Mouse (Mus musculus) MEL (cell line): Measurements from ENCODE around the gene Nox3. TPM values are rescaled to one million over a fixed set of nuclear protein-coding genes. Genes with fewer than 3 reads are reported as not detected.

Experiments used
- DNase-seq: peaks from one replicate; pipeline ENCODE4 v3.0.0; 2011; ENCODE audit warnings: low read depth, low spot score
- H3K27ac ChIP-seq: 2 replicates; pipeline ENCODE4 v1.5.1; 2012; ENCODE audit warnings: low read depth, mild to moderate bottlenecking, control low read depth, low read length, moderate library complexity; ENCODE audit not compliant: control insufficient read depth
- H3K27me3 ChIP-seq, 2 experiments: fragments of 150-350 bp in 1 of 2; sonication (generic) in 1 of 2; 2 replicates each; pipeline ENCODE4 v1.6.1; 2012; ENCODE audit warnings: low read length in 2 of 2, mild to moderate bottlenecking in 2 of 2, improper control_type of control experiment in 1 of 2, moderate library complexity in 1 of 2; ENCODE audit not compliant: insufficient read depth in 2 of 2, control insufficient read depth in 1 of 2
- H3K36me3 ChIP-seq, 2 experiments: 2 replicates each; pipeline ENCODE4 v1.6.1; 2012 to 2014; ENCODE audit warnings: low read length in 2 of 2, improper control_type of control experiment in 1 of 2, inconsistent platforms in 1 of 2, mild to moderate bottlenecking in 1 of 2; ENCODE audit not compliant: insufficient read depth in 2 of 2, control insufficient read depth in 1 of 2
- H3K4me1 ChIP-seq, 2 experiments: fragments of 150-350 bp in 1 of 2; sonication (generic) in 1 of 2; 2 replicates each; pipeline ENCODE4 v1.6.1; 2012; ENCODE audit warnings: low read length in 2 of 2, improper control_type of control experiment in 1 of 2, mild to moderate bottlenecking in 1 of 2; ENCODE audit not compliant: insufficient read depth in 2 of 2, control insufficient read depth in 1 of 2
- H3K4me3 ChIP-seq, 2 experiments: fragments of 150-350 bp in 1 of 2; sonication (generic) in 1 of 2; 2 replicates each; pipeline ENCODE4 v1.5.1; 2012; ENCODE audit warnings: low read depth in 2 of 2, low read length in 2 of 2, mild to moderate bottlenecking in 2 of 2, moderate library complexity in 2 of 2, control low read depth in 1 of 2, improper control_type of control experiment in 1 of 2; ENCODE audit not compliant: control insufficient read depth in 1 of 2, insufficient read depth in 1 of 2
- H3K79me2 ChIP-seq: 2 replicates; pipeline ENCODE4 v1.6.1; 2012; ENCODE audit warnings: mild to moderate bottlenecking, low read length, moderate library complexity; ENCODE audit not compliant: control insufficient read depth, poor library complexity, insufficient read depth
- H3K9ac ChIP-seq: 2 replicates; pipeline ENCODE4 v1.6.1; 2012; ENCODE audit warnings: low read depth, mild to moderate bottlenecking, control low read depth, low read length, moderate library complexity; ENCODE audit not compliant: control insufficient read depth, poor library complexity, severe bottlenecking
- H3K9me3 ChIP-seq: fragments of 150-350 bp; sonication (generic); replicated peaks from 2 replicates; pipeline ENCODE4 v1.6.1; 2012; ENCODE audit warnings: mild to moderate bottlenecking, low read length, improper control_type of control experiment, moderate library complexity; ENCODE audit not compliant: insufficient read depth
- CHD2 ChIP-seq: IDR thresholded peaks from 2 replicates; pipeline ENCODE4 v1.6.1; 2011; ENCODE audit warnings: low read length, improper control_type of control experiment
- E2F4 ChIP-seq: IDR thresholded peaks from 2 replicates; pipeline ENCODE4 v1.6.1; 2011; ENCODE audit warnings: low read depth, low read length, improper control_type of control experiment, borderline replicate concordance
- ELF1 ChIP-seq: IDR thresholded peaks from 2 replicates; pipeline ENCODE4 v1.6.1; 2014; ENCODE audit warnings: low read depth, mild to moderate bottlenecking, inconsistent platforms, low read length, improper control_type of control experiment, moderate library complexity
- GABPA ChIP-seq: IDR thresholded peaks from 2 replicates; pipeline ENCODE4 v1.6.1; 2012; ENCODE audit warnings: low read depth, mild to moderate bottlenecking, inconsistent platforms, low read length, improper control_type of control experiment, moderate library complexity
- GATA1 ChIP-seq: IDR thresholded peaks from 2 replicates; pipeline ENCODE4 v1.6.1; 2011; ENCODE audit warnings: low read depth, low read length, improper control_type of control experiment
- MAFK ChIP-seq: IDR thresholded peaks from 2 replicates; pipeline ENCODE4 v1.6.1; 2011; ENCODE audit warnings: low read depth, mild to moderate bottlenecking, low read length, improper control_type of control experiment, borderline replicate concordance
- MAZ ChIP-seq: IDR thresholded peaks from 2 replicates; pipeline ENCODE4 v1.6.1; 2012; ENCODE audit warnings: low read depth, mild to moderate bottlenecking, inconsistent platforms, low read length, improper control_type of control experiment
- MEF2A ChIP-seq: IDR thresholded peaks from 2 replicates; pipeline ENCODE4 v1.6.1; 2014; ENCODE audit warnings: low read depth, mild to moderate bottlenecking, inconsistent platforms, low read length, improper control_type of control experiment; ENCODE audit not compliant: poor library complexity, insufficient replicate concordance, severe bottlenecking; ENCODE audit errors: extremely low read depth
- MYC ChIP-seq: IDR thresholded peaks from 2 replicates; pipeline ENCODE4 v1.6.1; 2011; ENCODE audit warnings: low read depth, mild to moderate bottlenecking, low read length, improper control_type of control experiment, moderate library complexity
- POLR2A ChIP-seq, 2 experiments: IDR thresholded peaks; 2 replicates each; pipeline ENCODE4 v1.6.1; 2011 to 2012; ENCODE audit warnings: low read length in 2 of 2, mild to moderate bottlenecking in 2 of 2, control low read depth in 1 of 2, improper control_type of control experiment in 1 of 2, low read depth in 1 of 2, moderate library complexity in 1 of 2; ENCODE audit not compliant: control insufficient read depth in 1 of 2, insufficient read depth in 1 of 2, poor library complexity in 1 of 2
- POLR2AphosphoS2 ChIP-seq: IDR thresholded peaks from 2 replicates; pipeline ENCODE4 v1.6.1; 2011; ENCODE audit warnings: low read length, improper control_type of control experiment
- SIN3A ChIP-seq: IDR thresholded peaks from 2 replicates; pipeline ENCODE4 v1.6.1; 2012; ENCODE audit warnings: low read length, improper control_type of control experiment, inconsistent platforms
- TAL1 ChIP-seq: IDR thresholded peaks from 2 replicates; pipeline ENCODE4 v1.6.1; 2012; ENCODE audit warnings: mild to moderate bottlenecking, inconsistent platforms, low read length, moderate library complexity, mixed read lengths
- TCF12 ChIP-seq: IDR thresholded peaks from 2 replicates; pipeline ENCODE4 v1.6.1; 2014; ENCODE audit warnings: low read depth, mild to moderate bottlenecking, inconsistent platforms, low read length, improper control_type of control experiment, moderate library complexity
- UBTF ChIP-seq: IDR thresholded peaks from 2 replicates; pipeline ENCODE4 v1.6.1; 2012; ENCODE audit warnings: low read depth, mild to moderate bottlenecking, inconsistent platforms, low read length, improper control_type of control experiment, moderate library complexity, borderline replicate concordance; ENCODE audit not compliant: insufficient read depth
- USF1 ChIP-seq: IDR thresholded peaks from 2 replicates; pipeline ENCODE4 v1.6.1; 2014; ENCODE audit warnings: low read depth, mild to moderate bottlenecking, inconsistent platforms, low read length, improper control_type of control experiment, moderate library complexity
- USF2 ChIP-seq, 2 experiments: IDR thresholded peaks; 2 replicates each; pipeline ENCODE4 v1.6.1; 2011 to 2012; ENCODE audit warnings: improper control_type of control experiment in 2 of 2, low read length in 2 of 2, borderline replicate concordance in 1 of 2, inconsistent platforms in 1 of 2, low read depth in 1 of 2, mild to moderate bottlenecking in 1 of 2; ENCODE audit not compliant: insufficient read depth in 1 of 2
- ZC3H11A ChIP-seq: IDR thresholded peaks from 2 replicates; pipeline ENCODE4 v1.6.1; 2012; ENCODE audit warnings: low read depth, mild to moderate bottlenecking, inconsistent platforms, low read length, improper control_type of control experiment
- ZNF384 ChIP-seq: IDR thresholded peaks from 2 replicates; pipeline ENCODE4 v1.6.1; 2012; ENCODE audit warnings: low read depth, mild to moderate bottlenecking, inconsistent platforms, low read length, improper control_type of control experiment
- polyA plus RNA-seq, 2 experiments: library from polyadenylated mRNA; stranded (reverse) in 1 of 2; unstranded in 1 of 2; fragments of >175 nt in 1 of 2; fragments of >200 nt in 1 of 2; gene quantifications; 2 replicates each; pipeline versions ENCODE4 v1.2.1 to v1.2.4; 2012; ENCODE audit warnings: low replicate concordance in 2 of 2, low read depth in 1 of 2; ENCODE audit not compliant: insufficient read length in 2 of 2, insufficient read depth in 1 of 2, missing spikeins in 1 of 2
- total RNA-seq: library from RNA; depleted of rRNA; stranded (reverse); fragments of 300-350 nt; gene quantifications from 2 replicates; pipeline ENCODE4 v1.2.3, GENCODE M21; 2012

Gene Nox3
- total and polyA plus RNA-seq, 3 experiments: not detected

DNA sequence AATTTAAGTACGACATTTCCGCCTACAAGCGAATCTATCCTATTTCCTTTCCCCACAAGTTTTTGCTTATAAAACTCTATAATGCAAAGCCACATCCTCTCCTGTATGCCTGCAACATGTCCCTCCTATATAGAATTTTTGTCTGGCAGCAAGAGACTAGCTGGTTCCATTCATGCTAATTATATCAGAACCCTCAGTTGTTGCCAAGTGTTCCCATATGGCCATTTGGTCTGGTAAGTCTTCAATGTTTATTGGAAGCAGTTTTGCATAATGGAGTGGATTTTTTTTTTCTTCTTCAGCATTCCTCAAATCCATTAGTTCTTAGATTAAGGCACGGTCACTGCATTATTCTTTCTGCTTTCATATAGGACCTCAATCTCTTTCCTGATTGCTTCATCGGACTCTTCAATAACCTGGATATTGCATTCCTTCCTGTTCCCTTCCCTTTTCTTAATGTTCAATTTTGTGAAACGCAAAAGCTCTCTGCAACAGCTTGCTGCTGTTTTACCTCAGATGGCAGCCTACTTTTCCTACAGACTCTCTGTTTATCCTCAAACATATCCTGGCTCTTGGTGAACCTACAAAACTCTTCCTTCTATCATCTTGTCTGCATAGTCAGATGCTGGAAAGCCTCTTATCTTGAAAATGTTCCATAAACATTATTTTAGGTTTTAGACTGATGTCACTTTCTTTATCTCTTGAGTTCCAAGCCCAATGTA, 92.9 kb downstream of the Nox3 start:
- no peak for DNase-seq
- no peaks in the 10 kb centered on the region for H3K36me3 ChIP-seq

DNA sequence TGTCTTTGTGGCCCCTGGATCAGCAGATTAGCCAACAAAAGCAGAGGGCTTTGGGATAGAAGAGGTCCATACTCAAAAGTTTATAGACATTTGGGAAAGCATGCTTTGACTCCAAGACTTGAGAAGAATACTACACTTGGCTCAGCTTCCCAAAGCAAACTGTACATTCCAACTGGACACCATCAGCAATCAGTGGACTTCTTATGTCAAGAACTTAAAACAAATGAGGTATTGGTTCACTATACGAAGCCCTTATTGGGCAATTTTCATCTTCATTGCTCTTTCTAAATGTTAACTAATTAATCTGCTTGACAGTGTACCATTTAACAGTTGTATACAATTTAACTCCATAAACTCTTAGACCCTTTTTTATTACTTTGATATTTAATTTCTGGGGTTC, 97.7 kb downstream of the Nox3 start:
- peaks cover 0 to 3% of the 10 kb centered on the region in 2 experiments; a peak in 1 of 4 replicates for H3K27me3 ChIP-seq

More for the DNA sequence above, 92.9 kb downstream of the Nox3 start:
- H3K9ac ChIP-seq: no peak overlapping the region
- no peaks in the 10 kb centered on the region for H3K79me2 ChIP-seq
- no peak for TF ChIP-seq POLR2AphosphoS2
- TF ChIP-seq TCF12: no peak
- TF ChIP-seq USF2 (IDR thresholded peaks at IDR 0.05; ENCODE audit: borderline replicate concordance in 1 of 2, insufficient read depth in 1 of 2, low read depth in 1 of 2, low read length in 2 of 2): no peak
- no peak for TF ChIP-seq UBTF
- no peak for TF ChIP-seq USF1
- TF ChIP-seq E2F4: no peak
- no peak for TF ChIP-seq CHD2
- TF ChIP-seq MAFK: no peak
- TF ChIP-seq MYC: no peak
- TF ChIP-seq POLR2A (IDR thresholded peaks at IDR 0.05; ENCODE audit: control insufficient read depth in 1 of 2, insufficient read depth in 1 of 2, low read depth in 1 of 2, low read length in 2 of 2, poor library complexity in 1 of 2): no peak
- TF ChIP-seq ELF1: no peak
- TF ChIP-seq ZC3H11A: no peak
- TF ChIP-seq TAL1: no peak
- no peak for TF ChIP-seq MAZ
- no peak for TF ChIP-seq GABPA
- TF ChIP-seq SIN3A: no peak
- no peak for TF ChIP-seq GATA1
- no peak for TF ChIP-seq ZNF384
- H3K27ac ChIP-seq: no peak overlapping the region
- no peaks in the 10 kb centered on the region for H3K27me3 ChIP-seq
- no peaks in the 10 kb centered on the region for H3K4me1 ChIP-seq
- no peak overlapping the region for H3K4me3 ChIP-seq
- no peaks in the 10 kb centered on the region for H3K9me3 ChIP-seq

More for the DNA sequence above, 97.7 kb downstream of the Nox3 start:
- Histone ChIP-seq H3K4me1 (no peaks in the 10 kb centered on the region), H3K36me3 (no peaks in the 10 kb centered on the region), H3K27ac (no peak overlapping the region), H3K4me3 (no peak overlapping the region), H3K79me2 (no peaks in the 10 kb centered on the region)
- TF ChIP-seq MEF2A: no peak
- TF ChIP-seq, all 39 proteins: peak for 0
- H3K9ac ChIP-seq: no peak overlapping the region
- DNase-seq: no peak
- no peaks in the 10 kb centered on the region for H3K9me3 ChIP-seq
